Mouse (Mus musculus) brain, adult 2 months (tissue): ENCODE results near the gene Duxbl2.
"Not testable (repeated sequence)": the region's sequence is repeated elsewhere in the genome, so short reads cannot be mapped to it uniquely, and the experiment has no call there.

Experiments
- DNase-seq: peaks from one replicate; pipeline ENCODE4 v3.0.0; 2011; ENCODE audit warnings: low read depth, low spot score

Duxbl2 gene

GRCm38 (mm10) chr14:26118150-26118549, at the start of gene Duxbl2:
TSS of gene Duxbl2 (plus strand) at chr14:26118349.
- not testable (repeated sequence) for DNase-seq

GRCm38 (mm10) chr14:26076620-26077390, 41.3 kb upstream of the Duxbl2 start:
- DNase-seq, result not testable (repeated sequence)

- not testable (repeated sequence) for DNase-seq
These were observed 36.9 kb upstream of the Duxbl2 start, which contains the start of gene Cphx2 for GRCm38 (mm10) chr14:26081216-26081615. TSS of gene Cphx2 (plus strand) at chr14:26081516.

GRCm38 (mm10) chr14:26081997-26082396, 36.2 kb upstream of the Duxbl2 start, which contains the start of gene Cphx3:
TSS of gene Cphx3 (plus strand) at chr14:26082297.
- DNase-seq, result not testable (repeated sequence)

GRCm38 (mm10) chr14:26097622-26098021, 20.5 kb upstream of the Duxbl2 start:
- not testable (repeated sequence) for DNase-seq

- not testable (repeated sequence) for DNase-seq
These were observed 426 bp downstream of the Duxbl2 start for GRCm38 (mm10) chr14:26118550-26119000.

- not testable (repeated sequence) for DNase-seq
These were observed 946 bp downstream of the Duxbl2 start for GRCm38 (mm10) chr14:26119095-26119494.

GRCm38 (mm10) chr14:26147095-26147494, 28.9 kb downstream of the Duxbl2 start:
- not testable (repeated sequence) for DNase-seq

GRCm38 (mm10) chr14:26156032-26156431, 37.9 kb downstream of the Duxbl2 start:
- not testable (repeated sequence) for DNase-seq

GRCm38 (mm10) chr14:26161156-26161555, 43.0 kb downstream of the Duxbl2 start:
- DNase-seq, result not testable (repeated sequence)

- not testable (repeated sequence) for DNase-seq
These were observed 44.3 kb downstream of the Duxbl2 start for GRCm38 (mm10) chr14:26162423-26162822.

GRCm38 (mm10) chr14:26165266-26165665, 47.1 kb downstream of the Duxbl2 start:
- DNase-seq, result not testable (repeated sequence)

GRCm38 (mm10) chr14:26173955-26174354, 55.8 kb downstream of the Duxbl2 start:
- not testable (repeated sequence) for DNase-seq

- DNase-seq, result not testable (repeated sequence)
These were observed 56.9 kb downstream of the Duxbl2 start for GRCm38 (mm10) chr14:26175028-26175427.
